Mouse (Mus musculus): ENCODE measurements around the gene Mfap1b. TPM values are rescaled to one million over a fixed set of nuclear protein-coding genes. Genes with fewer than 3 reads are reported as not detected.

The Mfap1b gene
- polyA plus RNA-seq (2015; fragmentation: Illumina TruSeq; extraction: RNeasy Lipid Tissue Mini Kit (QIAGEN cat#74804); ENCODE audit: insufficient read depth, low replicate concordance): 69.8 TPM

GRCm38 (mm10) chr2:121473301-121474179 lies at the start of gene Mfap1b:
Mfap1b (minus strand) TSS chr2:121474067.

GRCm38 (mm10) chr2:121505942-121506882 lies 32.3 kb upstream of the Mfap1b start, which contains the start of the genes Mfap1a and Wdr76:
Mfap1a (minus strand) TSS chr2:121506665.
Wdr76 (plus strand) TSS chr2:121506723.

GRCm38 (mm10) chr2:121456692-121457642 lies 16.9 kb downstream of the Mfap1b start, which contains the start of gene Serinc4:
Serinc4 (minus strand) TSS chr2:121456781.

GRCm38 (mm10) chr2:121452990-121453389 lies 20.9 kb downstream of the Mfap1b start, which contains the start of gene Hypk:
Hypk (plus strand) TSS chr2:121453290.

GRCm38 (mm10) chr2:121448739-121449535 lies 24.9 kb downstream of the Mfap1b start, which contains the start of gene Serf2:
Serf2 (plus strand) TSS chr2:121449195.

GRCm38 (mm10) chr2:121444178-121444577 lies 29.7 kb downstream of the Mfap1b start, which contains the start of gene Ell3:
Ell3 (minus strand) TSS chr2:121444278.

GRCm38 (mm10) chr2:121413387-121414042 lies 60.4 kb downstream of the Mfap1b start, which contains the start of the genes Pdia3 and Catsper2:
Pdia3 (plus strand) TSS chr2:121413775.
Catsper2 (minus strand) TSS chr2:121413792.

Other genes with a start within 250 kb of the Mfap1b start
- gene Trp53bp1, start 202.7 kb downstream of the Mfap1b start, polyA plus RNA-seq (2015; fragmentation: Illumina TruSeq; extraction: RNeasy Lipid Tissue Mini Kit (QIAGEN cat#74804); ENCODE audit: insufficient read depth, low replicate concordance): 42.3 TPM
- 1.1 TPM for gene Map1a, start 184.5 kb downstream of the Mfap1b start, polyA plus RNA-seq (2015; fragmentation: Illumina TruSeq; extraction: RNeasy Lipid Tissue Mini Kit (QIAGEN cat#74804); ENCODE audit: insufficient read depth, low replicate concordance)
- 15.7 TPM for gene Ppip5k1, start 118.7 kb downstream of the Mfap1b start, polyA plus RNA-seq (2015; fragmentation: Illumina TruSeq; extraction: RNeasy Lipid Tissue Mini Kit (QIAGEN cat#74804); ENCODE audit: insufficient read depth, low replicate concordance)
- gene Ckmt1, start 116.4 kb downstream of the Mfap1b start, polyA plus RNA-seq (2015; fragmentation: Illumina TruSeq; extraction: RNeasy Lipid Tissue Mini Kit (QIAGEN cat#74804); ENCODE audit: insufficient read depth, low replicate concordance): not detected
- 0.30 TPM for gene Strc, start 86.9 kb downstream of the Mfap1b start, polyA plus RNA-seq (2015; fragmentation: Illumina TruSeq; extraction: RNeasy Lipid Tissue Mini Kit (QIAGEN cat#74804); ENCODE audit: insufficient read depth, low replicate concordance)
- gene Pdia3, start 60.3 kb downstream of the Mfap1b start, polyA plus RNA-seq (2015; fragmentation: Illumina TruSeq; extraction: RNeasy Lipid Tissue Mini Kit (QIAGEN cat#74804); ENCODE audit: insufficient read depth, low replicate concordance): 438 TPM
- 3.0 TPM for gene Catsper2, start 60.3 kb downstream of the Mfap1b start, polyA plus RNA-seq (2015; fragmentation: Illumina TruSeq; extraction: RNeasy Lipid Tissue Mini Kit (QIAGEN cat#74804); ENCODE audit: insufficient read depth, low replicate concordance)
- 64.5 TPM for gene Ell3, start 29.8 kb downstream of the Mfap1b start, polyA plus RNA-seq (2015; fragmentation: Illumina TruSeq; extraction: RNeasy Lipid Tissue Mini Kit (QIAGEN cat#74804); ENCODE audit: insufficient read depth, low replicate concordance)
- 211 TPM for gene Serf2, start 24.9 kb downstream of the Mfap1b start, polyA plus RNA-seq (2015; fragmentation: Illumina TruSeq; extraction: RNeasy Lipid Tissue Mini Kit (QIAGEN cat#74804); ENCODE audit: insufficient read depth, low replicate concordance)
- gene Hypk, start 20.8 kb downstream of the Mfap1b start, polyA plus RNA-seq (2015; fragmentation: Illumina TruSeq; extraction: RNeasy Lipid Tissue Mini Kit (QIAGEN cat#74804); ENCODE audit: insufficient read depth, low replicate concordance): 42.9 TPM
- 0.64 TPM for gene Serinc4, start 17.3 kb downstream of the Mfap1b start, polyA plus RNA-seq (2015; fragmentation: Illumina TruSeq; extraction: RNeasy Lipid Tissue Mini Kit (QIAGEN cat#74804); ENCODE audit: insufficient read depth, low replicate concordance)
- 57.1 TPM for gene Mfap1a, start 32.6 kb upstream of the Mfap1b start, polyA plus RNA-seq (2015; fragmentation: Illumina TruSeq; extraction: RNeasy Lipid Tissue Mini Kit (QIAGEN cat#74804); ENCODE audit: insufficient read depth, low replicate concordance)
- gene Wdr76, start 32.7 kb upstream of the Mfap1b start, polyA plus RNA-seq (2015; fragmentation: Illumina TruSeq; extraction: RNeasy Lipid Tissue Mini Kit (QIAGEN cat#74804); ENCODE audit: insufficient read depth, low replicate concordance): 19.7 TPM